Mouse (Mus musculus): ENCODE results near the gene Tm9sf4.

Tm9sf4 gene

GRCm38 (mm10) chr2:153160844-153161683, at the start of gene Tm9sf4:
Gene Tm9sf4 (plus strand): TSS chr2:153161303.
- no peaks in the 10 kb centered on the region for H3K9me3 ChIP-seq (ENCODE audit: low read length)
- peak within 1 kb of the TSS; percentile 98 for H3K4me3 ChIP-seq (replicated peaks; ENCODE audit: low read length)
- peaks cover 28% of the 10 kb centered on the region for H3K36me3 ChIP-seq (ENCODE audit: insufficient read depth, low read length)
- TF ChIP-seq NANOG (IDR thresholded peaks at IDR 0.05; ENCODE audit: borderline replicate concordance, low read length) = no peak
- no peak for TF ChIP-seq CTCF (conservative IDR thresholded peaks at IDR 0.05; ENCODE audit: low read length)
- no peak for TF ChIP-seq POU5F1 (IDR thresholded peaks at IDR 0.05; ENCODE audit: borderline replicate concordance, low read length)
- no peaks in the 10 kb centered on the region for H3K27me3 ChIP-seq (ENCODE audit: insufficient read depth, low read length)
- H3K4me1 ChIP-seq (replicated peaks; ENCODE audit: low read depth, low read length) = peaks cover 39% of the 10 kb centered on the region

GRCm38 (mm10) chr2:153115679-153116081, 45.4 kb upstream of the Tm9sf4 start:
- Histone ChIP-seq H3K36me3 (ENCODE audit: insufficient read depth, low read length) (peaks cover 70% of the 10 kb centered on the region), H3K27me3 (ENCODE audit: insufficient read depth, low read length) (no peaks in the 10 kb centered on the region), H3K4me1 (replicated peaks; ENCODE audit: low read depth, low read length) (peaks cover 46% of the 10 kb centered on the region), H3K9me3 (ENCODE audit: low read length) (no peaks in the 10 kb centered on the region), H3K4me3 (replicated peaks; ENCODE audit: low read length) (no peak overlapping the region)
- TF ChIP-seq NANOG (IDR thresholded peaks at IDR 0.05; ENCODE audit: borderline replicate concordance, low read length) (no peak), CTCF (conservative IDR thresholded peaks at IDR 0.05; ENCODE audit: low read length) (no peak), POU5F1 (IDR thresholded peaks at IDR 0.05; ENCODE audit: borderline replicate concordance, low read length) (no peak)

- H3K4me1 ChIP-seq (replicated peaks; ENCODE audit: low read depth, low read length) = peaks cover 34% of the 10 kb centered on the region
- no peaks in the 10 kb centered on the region for H3K27me3 ChIP-seq (ENCODE audit: insufficient read depth, low read length)
- TF ChIP-seq POU5F1 (IDR thresholded peaks at IDR 0.05; ENCODE audit: borderline replicate concordance, low read length) (no peak), NANOG (IDR thresholded peaks at IDR 0.05; ENCODE audit: borderline replicate concordance, low read length) (no peak), CTCF (conservative IDR thresholded peaks at IDR 0.05; ENCODE audit: low read length) (no peak)
- peaks cover 70% of the 10 kb centered on the region for H3K36me3 ChIP-seq (ENCODE audit: insufficient read depth, low read length)
- no peak overlapping the region for H3K4me3 ChIP-seq (replicated peaks; ENCODE audit: low read length)
- no peaks in the 10 kb centered on the region for H3K9me3 ChIP-seq (ENCODE audit: low read length)
These were observed 44.0 kb upstream of the Tm9sf4 start for GRCm38 (mm10) chr2:153117051-153117486.

GRCm38 (mm10) chr2:153119488-153119887, 41.6 kb upstream of the Tm9sf4 start:
- TF ChIP-seq POU5F1 (IDR thresholded peaks at IDR 0.05; ENCODE audit: borderline replicate concordance, low read length) = no peak
- no peak for TF ChIP-seq CTCF (conservative IDR thresholded peaks at IDR 0.05; ENCODE audit: low read length)
- no peak for TF ChIP-seq NANOG (IDR thresholded peaks at IDR 0.05; ENCODE audit: borderline replicate concordance, low read length)
- Histone ChIP-seq H3K4me3 (replicated peaks; ENCODE audit: low read length) (no peak overlapping the region), H3K9me3 (ENCODE audit: low read length) (no peaks in the 10 kb centered on the region), H3K36me3 (ENCODE audit: insufficient read depth, low read length) (peaks cover 72% of the 10 kb centered on the region), H3K27me3 (ENCODE audit: insufficient read depth, low read length) (no peaks in the 10 kb centered on the region), H3K4me1 (replicated peaks; ENCODE audit: low read depth, low read length) (peaks cover 16% of the 10 kb centered on the region)

- Histone ChIP-seq H3K9me3 (ENCODE audit: low read length) (no peaks in the 10 kb centered on the region), H3K36me3 (ENCODE audit: insufficient read depth, low read length) (peaks cover 72% of the 10 kb centered on the region), H3K4me1 (replicated peaks; ENCODE audit: low read depth, low read length) (peaks cover 10% of the 10 kb centered on the region), H3K27me3 (ENCODE audit: insufficient read depth, low read length) (no peaks in the 10 kb centered on the region), H3K4me3 (replicated peaks; ENCODE audit: low read length) (no peak overlapping the region)
- no peak for TF ChIP-seq POU5F1 (IDR thresholded peaks at IDR 0.05; ENCODE audit: borderline replicate concordance, low read length)
- TF ChIP-seq NANOG (IDR thresholded peaks at IDR 0.05; ENCODE audit: borderline replicate concordance, low read length) = no peak
- no peak for TF ChIP-seq CTCF (conservative IDR thresholded peaks at IDR 0.05; ENCODE audit: low read length)
These were observed 41.0 kb upstream of the Tm9sf4 start for GRCm38 (mm10) chr2:153120126-153120525.

- no peak overlapping the region for H3K4me3 ChIP-seq (replicated peaks; ENCODE audit: low read length)
- TF ChIP-seq POU5F1 (IDR thresholded peaks at IDR 0.05; ENCODE audit: borderline replicate concordance, low read length) (no peak), CTCF (conservative IDR thresholded peaks at IDR 0.05; ENCODE audit: low read length) (no peak), NANOG (IDR thresholded peaks at IDR 0.05; ENCODE audit: borderline replicate concordance, low read length) (no peak)
- H3K36me3 ChIP-seq (ENCODE audit: insufficient read depth, low read length) = peaks cover 74% of the 10 kb centered on the region
- no peaks in the 10 kb centered on the region for H3K9me3 ChIP-seq (ENCODE audit: low read length)
- no peaks in the 10 kb centered on the region for H3K27me3 ChIP-seq (ENCODE audit: insufficient read depth, low read length)
- peaks cover 6% of the 10 kb centered on the region for H3K4me1 ChIP-seq (replicated peaks; ENCODE audit: low read depth, low read length)
These were observed 39.1 kb upstream of the Tm9sf4 start for GRCm38 (mm10) chr2:153121821-153122615.

GRCm38 (mm10) chr2:153122701-153123100, 38.4 kb upstream of the Tm9sf4 start:
- Histone ChIP-seq H3K27me3 (ENCODE audit: insufficient read depth, low read length) (no peaks in the 10 kb centered on the region), H3K4me3 (replicated peaks; ENCODE audit: low read length) (no peak overlapping the region), H3K9me3 (ENCODE audit: low read length) (no peaks in the 10 kb centered on the region), H3K36me3 (ENCODE audit: insufficient read depth, low read length) (peaks cover 79% of the 10 kb centered on the region), H3K4me1 (replicated peaks; ENCODE audit: low read depth, low read length) (peaks cover 6% of the 10 kb centered on the region; the same call in 1 of the 2 replicates)
- TF ChIP-seq CTCF (conservative IDR thresholded peaks at IDR 0.05; ENCODE audit: low read length) = no peak
- no peak for TF ChIP-seq NANOG (IDR thresholded peaks at IDR 0.05; ENCODE audit: borderline replicate concordance, low read length)
- TF ChIP-seq POU5F1 (IDR thresholded peaks at IDR 0.05; ENCODE audit: borderline replicate concordance, low read length) = no peak

GRCm38 (mm10) chr2:153125875-153126274, 35.2 kb upstream of the Tm9sf4 start:
- H3K4me1 ChIP-seq (replicated peaks; ENCODE audit: low read depth, low read length) = peaks cover 17% of the 10 kb centered on the region; the same call in 1 of the 2 replicates
- H3K4me3 ChIP-seq (replicated peaks; ENCODE audit: low read length) = no peak overlapping the region
- no peaks in the 10 kb centered on the region for H3K9me3 ChIP-seq (ENCODE audit: low read length)
- no peak for TF ChIP-seq NANOG (IDR thresholded peaks at IDR 0.05; ENCODE audit: borderline replicate concordance, low read length)
- no peak for TF ChIP-seq CTCF (conservative IDR thresholded peaks at IDR 0.05; ENCODE audit: low read length)
- no peak for TF ChIP-seq POU5F1 (IDR thresholded peaks at IDR 0.05; ENCODE audit: borderline replicate concordance, low read length)
- no peaks in the 10 kb centered on the region for H3K27me3 ChIP-seq (ENCODE audit: insufficient read depth, low read length)
- peaks cover 99% of the 10 kb centered on the region for H3K36me3 ChIP-seq (ENCODE audit: insufficient read depth, low read length)

Data from E14TG2a.4 (cell line).